Mouse (Mus musculus): ENCODE data around the gene Gm20390.
"Not testable (repeated sequence)": the region's sequence is repeated elsewhere in the genome, so short reads cannot be mapped to it uniquely, and the experiment has no call there.

The Gm20390 gene

GRCm38 (mm10) chr11:93968848-93969128 lies 695 bp upstream of the Gm20390 start:
- in situ Hi-C loops (cut with MboI; ENCODE audit: unreplicated experiment in 2 of 2): loop anchor here (10.0 to 25.0 kb wide), 2 partner anchors 256 to 344 kb away; partner anchors contain the start of gene Luc7l3 (in 1 of the 2)

GRCm38 (mm10) chr11:93967381-93967780 lies 712 bp downstream of the Gm20390 start:
- in situ Hi-C loops (cut with MboI; ENCODE audit: unreplicated experiment in 2 of 2): loop anchor here (10.0 to 25.0 kb wide), 2 partner anchors 257 to 345 kb away; partner anchors contain the start of gene Luc7l3 (in 1 of the 2)

GRCm38 (mm10) chr11:93965391-93965790 lies 2.7 kb downstream of the Gm20390 start:
- in situ Hi-C loops (cut with MboI; ENCODE audit: unreplicated experiment in 2 of 2): loop anchor here (10.0 to 25.0 kb wide), 2 partner anchors 259 to 347 kb away; partner anchors contain the start of gene Luc7l3 (in 1 of the 2)

- in situ Hi-C loops (cut with MboI; ENCODE audit: unreplicated experiment in 2 of 2): loop anchor here (10.0 to 25.0 kb wide), 2 partner anchors 262 to 349 kb away; partner anchors contain the start of gene Luc7l3 (in 1 of the 2)
Observed at GRCm38 (mm10) chr11:93963013-93963412, 5.1 kb downstream of the Gm20390 start.

- in situ Hi-C loops (cut with MboI; ENCODE audit: unreplicated experiment in 2 of 2): loop anchor here (10.0 to 25.0 kb wide), 2 partner anchors 263 to 351 kb away; partner anchors contain the start of gene Luc7l3 (in 1 of the 2)
Observed at GRCm38 (mm10) chr11:93961482-93961881, 6.6 kb downstream of the Gm20390 start.

GRCm38 (mm10) chr11:93957746-93958145 lies 10.3 kb downstream of the Gm20390 start:
- in situ Hi-C loops (cut with MboI; ENCODE audit: unreplicated experiment in 2 of 2): loop anchor here in 1 of 2 experiments (25.0 kb wide), 1 partner anchor 355 kb away; the partner anchor contains the start of gene Luc7l3

- in situ Hi-C loops (cut with MboI; ENCODE audit: unreplicated experiment in 2 of 2): loop anchor here in 1 of 2 experiments (25.0 kb wide), 1 partner anchor 355 kb away; the partner anchor contains the start of gene Luc7l3
Observed at GRCm38 (mm10) chr11:93957031-93957555, 11.0 kb downstream of the Gm20390 start.

- in situ Hi-C loops (cut with MboI; ENCODE audit: unreplicated experiment in 2 of 2): loop anchor here in 1 of 2 experiments (25.0 kb wide), 1 partner anchor 356 kb away; the partner anchor contains the start of gene Luc7l3
Observed at GRCm38 (mm10) chr11:93956159-93956558, 11.9 kb downstream of the Gm20390 start, which contains the start of gene Nme2. Gene Nme2, minus strand, starts transcription at chr11:93956259.

GRCm38 (mm10) chr11:93955256-93956150 lies 12.6 kb downstream of the Gm20390 start:
- in situ Hi-C loops (cut with MboI; ENCODE audit: unreplicated experiment in 2 of 2): loop anchor here in 1 of 2 experiments (25.0 kb wide), 1 partner anchor 357 kb away; the partner anchor contains the start of gene Luc7l3

- in situ Hi-C loops (cut with MboI; ENCODE audit: unreplicated experiment in 2 of 2): loop anchor here in 1 of 2 experiments (25.0 kb wide), 1 partner anchor 358 kb away; the partner anchor contains the start of gene Luc7l3
Observed at GRCm38 (mm10) chr11:93954738-93955255, 13.3 kb downstream of the Gm20390 start.

- in situ Hi-C loops (cut with MboI; ENCODE audit: unreplicated experiment in 2 of 2): loop anchor here in 1 of 2 experiments (25.0 kb wide), 1 partner anchor 360 kb away; the partner anchor contains the start of gene Luc7l3
Observed at GRCm38 (mm10) chr11:93952376-93952775, 15.7 kb downstream of the Gm20390 start.

GRCm38 (mm10) chr11:93950045-93950444 lies 18.0 kb downstream of the Gm20390 start:
- in situ Hi-C loops (cut with MboI; ENCODE audit: unreplicated experiment in 2 of 2): loop anchor here in 1 of 2 experiments (25.0 kb wide), 1 partner anchor 362 kb away; the partner anchor contains the start of gene Luc7l3

- in situ Hi-C loops (cut with MboI; ENCODE audit: unreplicated experiment in 2 of 2): no loop called here
Observed at GRCm38 (mm10) chr11:93948887-93949567, 19.1 kb downstream of the Gm20390 start.

GRCm38 (mm10) chr11:93944986-93945385 lies 23.1 kb downstream of the Gm20390 start:
- in situ Hi-C loops (cut with MboI; ENCODE audit: unreplicated experiment in 2 of 2): no loop called here

GRCm38 (mm10) chr11:93940906-93941305 lies 27.2 kb downstream of the Gm20390 start:
- in situ Hi-C loops (cut with MboI; ENCODE audit: unreplicated experiment in 2 of 2): no loop called here

GRCm38 (mm10) chr11:93929106-93929505 lies 39.0 kb downstream of the Gm20390 start:
- in situ Hi-C loops (cut with MboI; ENCODE audit: unreplicated experiment in 2 of 2): no loop called here

- in situ Hi-C loops (cut with MboI; ENCODE audit: unreplicated experiment in 2 of 2): not testable (repeated sequence)
Observed at GRCm38 (mm10) chr11:93915019-93915418, 53.1 kb downstream of the Gm20390 start.

- in situ Hi-C loops (cut with MboI; ENCODE audit: unreplicated experiment in 2 of 2): no loop called here
Observed at GRCm38 (mm10) chr11:93911603-93912002, 56.5 kb downstream of the Gm20390 start.

GRCm38 (mm10) chr11:93908829-93909228 lies 59.3 kb downstream of the Gm20390 start:
- in situ Hi-C loops (cut with MboI; ENCODE audit: unreplicated experiment in 2 of 2): no loop called here

GRCm38 (mm10) chr11:93907839-93908238 lies 60.3 kb downstream of the Gm20390 start:
- in situ Hi-C loops (cut with MboI; ENCODE audit: unreplicated experiment in 2 of 2): no loop called here

Measured in v-Abl transformed pro-B cells (cell line).